In genomic region chr9:94131367-94131766, GRCm38 (mm10) we compare ENCODE assay signal across 21 mouse cellular contexts.
"Had no signal": no experiment of that assay in that cellular context is flagged by ENCODE, and none has a peak within 500 bp of the region (broad histone marks: within the 10 kb centered on the region; RNA-seq: fewer than 3 reads in every experiment).

No protein-coding gene starts in this region.

- H3K9me3 ChIP-seq: heart, embryonic 10.5 days; heart, embryonic 12.5 days; hindbrain, embryonic 13.5 days; hindbrain, embryonic 15.5 days; limb, embryonic 13.5 days; limb, embryonic 15.5 days; liver, embryonic 12.5 days had no signal

- H3K4me2 ChIP-seq: heart, embryonic 12.5 days; hindbrain, embryonic 13.5 days; hindbrain, embryonic 15.5 days; limb, embryonic 13.5 days; limb, embryonic 15.5 days; liver, embryonic 12.5 days had no signal

- H3K27ac ChIP-seq: heart, embryonic 10.5 days; hindbrain, embryonic 13.5 days; hindbrain, embryonic 15.5 days; hindbrain, postnatal 0 days; limb, embryonic 13.5 days; limb, embryonic 15.5 days; liver, embryonic 12.5 days; liver, embryonic 14.5 days had no signal

- H3K4me3 ChIP-seq: heart, embryonic 10.5 days; heart, embryonic 12.5 days; hindbrain, embryonic 13.5 days; hindbrain, embryonic 15.5 days; limb, embryonic 13.5 days; limb, embryonic 15.5 days; liver, embryonic 12.5 days had no signal

- H3K27me3 ChIP-seq: heart, embryonic 12.5 days; hindbrain, embryonic 13.5 days; hindbrain, embryonic 15.5 days; limb, embryonic 13.5 days; limb, embryonic 15.5 days; liver, embryonic 12.5 days had no signal

- DNase-seq: forebrain, postnatal 0 days; gastrocnemius, postnatal 14 days; gastrocnemius, postnatal 36 days; heart, adult 18-20 months; heart, postnatal 10 days; kidney, adult 18-20 months; kidney, postnatal 10 days; kidney, postnatal 36 days; layer of hippocampus, adult 9-11 months; layer of hippocampus, postnatal 36 days; left cerebral cortex, postnatal 4 days had no signal

- H3K4me1 ChIP-seq: hindbrain, embryonic 13.5 days; hindbrain, embryonic 15.5 days; limb, embryonic 13.5 days; limb, embryonic 15.5 days; liver, embryonic 12.5 days had no signal

- ATAC-seq: forebrain, postnatal 0 days; hindbrain, postnatal 0 days; intestine, embryonic 16.5 days; liver, embryonic 12.5 days had no signal

- H3K36me3 ChIP-seq: heart, embryonic 10.5 days; heart, embryonic 12.5 days; hindbrain, embryonic 13.5 days; hindbrain, embryonic 15.5 days; limb, embryonic 13.5 days; limb, embryonic 15.5 days; liver, embryonic 12.5 days had no signal

- H3K9ac ChIP-seq: forebrain, postnatal 0 days; heart, embryonic 12.5 days; hindbrain, embryonic 13.5 days; hindbrain, embryonic 15.5 days; limb, embryonic 13.5 days; limb, embryonic 15.5 days; liver, embryonic 12.5 days; liver, embryonic 14.5 days had no signal
